Mouse (Mus musculus) brain, embryonic 14.5 days (tissue): Measurements from ENCODE around the gene Sept9.

Experiments used
- CTCF ChIP-seq: fragments of 200-500 bp; IDR thresholded peaks from 2 replicates; pipeline ENCODE4 v1.5.1; 2012; ENCODE audit warnings: inconsistent platforms, mild to moderate bottlenecking, moderate library complexity, borderline replicate concordance; ENCODE audit not compliant: insufficient read depth, insufficient read length; ENCODE audit errors: extremely low read depth
- POLR2A ChIP-seq: fragments of 200-500 bp; IDR thresholded peaks from 2 replicates; pipeline ENCODE4 v1.6.1; 2012; ENCODE audit warnings: mild to moderate bottlenecking, inconsistent platforms, borderline replicate concordance; ENCODE audit not compliant: poor library complexity, insufficient read depth, insufficient read length, severe bottlenecking; ENCODE audit errors: extremely low read depth

GRCm38 (mm10) chr11:117314026-117314425, 114.6 kb downstream of the Sept9 start:
- TF ChIP-seq CTCF = 0 out of 2 replicates have a peak, but pooled peaks have one; percentile 2
- no peak for TF ChIP-seq POLR2A
